Mouse (Mus musculus) E14TG2a.4 (cell line): Measurements from ENCODE around the gene Fscn2.
"Not testable (repeated sequence)": the region's sequence is repeated elsewhere in the genome, so short reads cannot be mapped to it uniquely, and the experiment has no call there.

Experiments used
- H3K27me3 ChIP-seq: 2 replicates; pipeline ENCODE4 v1.6.1; 2014; ENCODE audit warnings: low read length, control low read depth; ENCODE audit not compliant: insufficient read depth
- H3K36me3 ChIP-seq: 2 replicates; pipeline ENCODE4 v1.6.1; 2014; ENCODE audit warnings: low read length, control low read depth; ENCODE audit not compliant: insufficient read depth
- H3K4me1 ChIP-seq: replicated peaks from 2 replicates; pipeline ENCODE4 v1.6.1; 2014; ENCODE audit warnings: low read depth, low read length, control low read depth
- H3K4me3 ChIP-seq: replicated peaks from 2 replicates; pipeline ENCODE4 v1.5.1; 2014; ENCODE audit warnings: mild to moderate bottlenecking, low read length
- H3K9me3 ChIP-seq: 2 replicates; pipeline ENCODE4 v1.6.1; 2014; ENCODE audit warnings: low read length, control low read depth
- CTCF ChIP-seq: conservative IDR thresholded peaks from 2 replicates; pipeline ENCODE4 v1.5.1; 2014; ENCODE audit warnings: low read length
- NANOG ChIP-seq: IDR thresholded peaks from 2 replicates; pipeline ENCODE4 v1.6.1; 2014; ENCODE audit warnings: borderline replicate concordance, low read length, mixed read lengths
- POU5F1 ChIP-seq: IDR thresholded peaks from 2 replicates; pipeline ENCODE4 v1.6.1; 2014; ENCODE audit warnings: low read length, borderline replicate concordance

Fscn2 gene

GRCm38 (mm10) chr11:120348684-120349370, 12.5 kb upstream of the Fscn2 start:
- Histone ChIP-seq H3K27me3 (0 out of 2 replicates have a peak, but pooled peaks cover 3% of the 10 kb centered on the region), H3K4me1 (peaks cover 43% of the 10 kb centered on the region), H3K36me3 (peaks cover 23% of the 10 kb centered on the region), H3K4me3 (peak overlapping the region; percentile 89), H3K9me3 (peaks cover 33% of the 10 kb centered on the region)
- no peak for TF ChIP-seq NANOG
- TF ChIP-seq POU5F1, result no peak
- TF ChIP-seq CTCF, result no peak

- Histone ChIP-seq H3K27me3 (0 out of 2 replicates have a peak, but pooled peaks cover 3% of the 10 kb centered on the region), H3K4me3 (peak overlapping the region; percentile 89), H3K36me3 (peaks cover 23% of the 10 kb centered on the region), H3K4me1 (peaks cover 48% of the 10 kb centered on the region), H3K9me3 (peaks cover 27% of the 10 kb centered on the region)
- no peak for TF ChIP-seq NANOG
- TF ChIP-seq POU5F1, result no peak
- no peak for TF ChIP-seq CTCF
Observed at GRCm38 (mm10) chr11:120349371-120349985, 11.9 kb upstream of the Fscn2 start.

- Histone ChIP-seq H3K4me3 (peak overlapping the region; percentile 89), H3K4me1 (peaks cover 49% of the 10 kb centered on the region), H3K36me3 (peaks cover 20% of the 10 kb centered on the region), H3K9me3 (peaks cover 20% of the 10 kb centered on the region), H3K27me3 (0 out of 2 replicates have a peak, but pooled peaks cover 3% of the 10 kb centered on the region)
- no peak for TF ChIP-seq POU5F1
- TF ChIP-seq NANOG, result no peak
- no peak for TF ChIP-seq CTCF
Observed at GRCm38 (mm10) chr11:120349986-120350702, 11.2 kb upstream of the Fscn2 start.

- H3K36me3 ChIP-seq, result peaks cover 16% of the 10 kb centered on the region
- peaks cover 49% of the 10 kb centered on the region for H3K4me1 ChIP-seq
- H3K27me3 ChIP-seq, result 0 out of 2 replicates have a peak, but pooled peaks cover 3% of the 10 kb centered on the region
- H3K9me3 ChIP-seq, result peaks cover 15% of the 10 kb centered on the region
- TF ChIP-seq NANOG, result no peak
- TF ChIP-seq CTCF, result no peak
- TF ChIP-seq POU5F1, result no peak
- peak overlapping the region; percentile 89 for H3K4me3 ChIP-seq
Observed at GRCm38 (mm10) chr11:120350711-120351110, 10.6 kb upstream of the Fscn2 start.

- Histone ChIP-seq H3K9me3 (peaks cover 13% of the 10 kb centered on the region), H3K36me3 (peaks cover 13% of the 10 kb centered on the region), H3K4me3 (peak overlapping the region; percentile 89), H3K4me1 (peaks cover 49% of the 10 kb centered on the region), H3K27me3 (0 out of 2 replicates have a peak, but pooled peaks cover 3% of the 10 kb centered on the region)
- no peak for TF ChIP-seq NANOG
- TF ChIP-seq CTCF, result no peak
- no peak for TF ChIP-seq POU5F1
Observed at GRCm38 (mm10) chr11:120351250-120352092, 9.9 kb upstream of the Fscn2 start.

GRCm38 (mm10) chr11:120352093-120352350, 9.3 kb upstream of the Fscn2 start:
- not testable (repeated sequence) for H3K27me3 ChIP-seq, H3K4me3 ChIP-seq, H3K9me3 ChIP-seq, H3K36me3 ChIP-seq
- H3K4me1 ChIP-seq, result peaks cover 49% of the 10 kb centered on the region

- peaks cover 2% of the 10 kb centered on the region; the same call in 1 of the 2 replicates for H3K36me3 ChIP-seq
- peaks cover 2% of the 10 kb centered on the region for H3K9me3 ChIP-seq
- H3K27me3 ChIP-seq, result 0 out of 2 replicates have a peak, but pooled peaks cover 3% of the 10 kb centered on the region
- peaks cover 53% of the 10 kb centered on the region for H3K4me1 ChIP-seq
- peak overlapping the region; percentile 72 for H3K4me3 ChIP-seq
- TF ChIP-seq NANOG, result no peak
- TF ChIP-seq CTCF, result no peak
- TF ChIP-seq POU5F1, result no peak
Observed at GRCm38 (mm10) chr11:120352571-120353290, 8.6 kb upstream of the Fscn2 start.
